Mouse (Mus musculus): ENCODE measurements around the gene Cox6a1.
"Not testable (repeated sequence)": the region's sequence is repeated elsewhere in the genome, so short reads cannot be mapped to it uniquely, and the experiment has no call there.

Cox6a1 gene

GRCm38 (mm10) chr5:115348546-115349224 lies at the start of gene Cox6a1:
Cox6a1 (minus strand) TSS chr5:115348981.
- peak; percentile 98 to 99 for DNase-seq (ENCODE audit: low spot score in 2 of 2)

GRCm38 (mm10) chr5:115397839-115398780 lies 49.3 kb upstream of the Cox6a1 start:
- DNase-seq (ENCODE audit: low spot score in 2 of 2), result peak; percentile 77 to 81

GRCm38 (mm10) chr5:115396654-115397053 lies 47.9 kb upstream of the Cox6a1 start:
- DNase-seq (ENCODE audit: low spot score in 2 of 2), result no peak

- DNase-seq (ENCODE audit: low spot score in 2 of 2), result no peak
These were observed 46.1 kb upstream of the Cox6a1 start for GRCm38 (mm10) chr5:115394836-115395235.

GRCm38 (mm10) chr5:115394223-115394622 lies 45.4 kb upstream of the Cox6a1 start:
- DNase-seq (ENCODE audit: low spot score in 2 of 2), result no peak

GRCm38 (mm10) chr5:115392969-115393368 lies 44.2 kb upstream of the Cox6a1 start:
- no peak for DNase-seq (ENCODE audit: low spot score in 2 of 2)

GRCm38 (mm10) chr5:115391935-115392334 lies 43.2 kb upstream of the Cox6a1 start:
- DNase-seq (ENCODE audit: low spot score in 2 of 2), result no peak

- not testable (repeated sequence) for DNase-seq (ENCODE audit: low spot score in 2 of 2)
These were observed 30.1 kb upstream of the Cox6a1 start for GRCm38 (mm10) chr5:115378882-115379281.

- no peak for DNase-seq (ENCODE audit: low spot score in 2 of 2)
These were observed 26.7 kb upstream of the Cox6a1 start for GRCm38 (mm10) chr5:115375436-115375835.

GRCm38 (mm10) chr5:115374204-115374820 lies 25.5 kb upstream of the Cox6a1 start:
- DNase-seq (ENCODE audit: low spot score in 2 of 2), result no peak

GRCm38 (mm10) chr5:115373441-115374203 lies 24.8 kb upstream of the Cox6a1 start:
- DNase-seq (ENCODE audit: low spot score in 2 of 2), result peak; percentile 64

GRCm38 (mm10) chr5:115371736-115372135 lies 23.0 kb upstream of the Cox6a1 start:
- no peak for DNase-seq (ENCODE audit: low spot score in 2 of 2)

- no peak for DNase-seq (ENCODE audit: low spot score in 2 of 2)
These were observed 16.0 kb upstream of the Cox6a1 start for GRCm38 (mm10) chr5:115364782-115365181.

GRCm38 (mm10) chr5:115362819-115363714 lies 14.3 kb upstream of the Cox6a1 start:
- DNase-seq (ENCODE audit: low spot score in 2 of 2), result peak; percentile 50 to 59

GRCm38 (mm10) chr5:115362216-115362615 lies 13.4 kb upstream of the Cox6a1 start:
- DNase-seq (ENCODE audit: low spot score in 2 of 2), result no peak

GRCm38 (mm10) chr5:115359851-115360372 lies 11.1 kb upstream of the Cox6a1 start:
- DNase-seq (ENCODE audit: low spot score in 2 of 2), result no peak

- no peak for DNase-seq (ENCODE audit: low spot score in 2 of 2)
These were observed 10.7 kb upstream of the Cox6a1 start for GRCm38 (mm10) chr5:115359438-115359837.

- peak; percentile 71 to 82 for DNase-seq (ENCODE audit: low spot score in 2 of 2)
These were observed 10.1 kb upstream of the Cox6a1 start for GRCm38 (mm10) chr5:115358872-115359271.

GRCm38 (mm10) chr5:115355070-115355469 lies 6.3 kb upstream of the Cox6a1 start:
- DNase-seq (ENCODE audit: low spot score in 2 of 2), result no peak

- DNase-seq (ENCODE audit: low spot score in 2 of 2), result no peak
These were observed 2.6 kb upstream of the Cox6a1 start for GRCm38 (mm10) chr5:115351348-115351747.
